Mouse (Mus musculus): ENCODE measurements at regions not wholly inside any gene's neighbourhood (a gene's known extent, or its start where the extent isn't known, plus 50 kb on each side); places are given as distances from the start of the nearest gene placed in this dataset.
A peak's percentile ranks its signal among the peaks of the same experiment; 100 is the strongest.

- DNase-seq (ENCODE audit: low spot score in 2 of 2) = no peak
Observed at GRCm38 (mm10) chr10:8072463-8072862, 116.4 kb upstream of the Tab2 start.

DNA sequence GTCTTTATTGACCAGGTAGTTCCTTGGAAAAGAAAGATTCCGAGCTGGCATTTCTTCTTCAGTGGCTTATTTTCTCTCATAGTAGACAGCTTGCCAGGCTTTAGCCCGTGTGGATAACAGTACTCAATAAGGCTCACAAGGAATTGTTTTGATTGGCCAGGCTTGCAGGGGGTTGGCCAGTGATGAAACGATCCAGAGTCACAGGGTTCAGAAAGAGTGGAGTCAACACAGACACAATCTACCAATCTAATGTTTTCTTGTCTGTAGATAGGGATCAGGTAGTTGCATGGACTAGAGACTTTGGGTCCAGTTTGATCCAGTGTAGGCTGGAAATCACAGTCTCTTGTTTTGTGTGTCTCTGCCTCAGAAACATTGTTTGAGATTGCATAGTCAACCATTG lies 115.8 kb upstream of the Tab2 start:
- no peak for DNase-seq (ENCODE audit: low spot score in 2 of 2)

GRCm38 (mm10) chr10:8070472-8070871 lies 114.4 kb upstream of the Tab2 start:
- DNase-seq (ENCODE audit: low spot score in 2 of 2) = no peak

DNA sequence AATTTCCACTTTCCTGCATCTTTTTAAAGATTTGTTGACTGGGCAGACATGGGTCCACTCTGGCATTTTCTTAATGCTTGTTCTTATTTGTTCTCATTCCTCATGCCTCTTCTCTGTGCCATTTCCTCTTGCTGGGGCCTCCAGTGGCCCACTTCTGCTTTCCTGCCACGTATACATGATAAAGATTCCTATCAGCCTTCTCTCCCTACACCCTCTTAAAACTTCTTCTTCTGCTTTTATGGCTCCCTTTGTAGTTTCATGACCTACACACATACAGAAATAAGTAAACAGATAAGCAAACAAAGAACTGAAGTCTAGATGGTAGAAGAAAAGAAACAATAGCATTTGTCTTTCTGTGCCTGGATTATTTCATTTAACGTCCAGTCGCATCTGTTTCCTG lies 110.9 kb upstream of the Tab2 start:
- no peak for DNase-seq (ENCODE audit: low spot score in 2 of 2)

DNA sequence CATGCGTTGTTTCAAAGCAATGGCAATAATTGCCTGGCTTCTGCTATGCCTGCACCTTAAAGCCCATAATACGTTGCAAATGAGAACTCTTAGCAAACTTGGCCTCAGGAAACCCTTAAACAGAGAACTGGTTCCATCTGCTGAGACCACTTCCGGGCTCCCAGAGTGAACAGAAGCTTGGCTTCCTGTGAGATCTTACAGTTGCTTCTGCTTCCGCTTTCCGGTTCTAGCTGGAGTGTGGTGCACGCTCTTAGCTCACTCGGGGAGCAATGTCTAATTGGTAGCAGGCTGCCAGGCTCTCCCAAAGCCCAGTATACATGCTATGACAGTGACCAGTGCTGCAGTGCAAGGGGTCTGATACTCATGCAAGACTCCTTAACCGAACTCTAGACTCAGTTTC lies 109.7 kb upstream of the Tab2 start:
- DNase-seq (ENCODE audit: low spot score in 2 of 2) = no peak

GRCm38 (mm10) chr10:8064281-8064680 lies 108.3 kb upstream of the Tab2 start:
- DNase-seq (ENCODE audit: low spot score in 2 of 2) = no peak

DNA sequence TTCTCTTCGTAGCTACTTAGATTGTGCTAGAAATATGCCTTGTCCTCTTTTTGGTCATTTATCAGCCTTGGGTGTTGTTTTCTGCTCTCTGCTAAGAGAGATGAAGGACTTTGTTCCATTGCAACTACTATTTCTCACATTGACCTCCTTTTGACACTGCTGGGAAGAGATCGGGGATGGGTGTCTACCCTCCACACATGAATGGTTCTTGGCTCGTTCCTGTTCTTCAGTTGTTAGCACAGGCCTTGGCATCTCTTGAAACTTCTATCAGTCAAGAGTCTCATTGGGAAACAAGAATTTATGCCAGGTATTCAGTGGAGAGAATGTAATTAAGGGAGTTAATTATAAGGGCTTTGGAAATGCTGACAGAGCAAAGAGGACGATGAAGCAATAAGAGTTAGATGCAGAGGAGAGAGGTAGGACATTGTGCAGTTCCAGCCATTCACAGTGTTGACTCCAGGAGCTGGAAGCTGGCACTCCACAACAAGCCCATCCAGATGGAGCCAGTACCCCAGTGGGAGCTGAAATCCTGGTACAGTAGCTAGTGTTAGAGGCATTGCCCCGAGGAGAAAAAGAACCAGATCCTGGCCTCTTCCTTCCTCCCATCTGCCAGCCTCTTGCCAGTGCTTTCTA lies 107.5 kb upstream of the Tab2 start:
- DNase-seq (ENCODE audit: low spot score in 2 of 2) = no peak

DNA sequence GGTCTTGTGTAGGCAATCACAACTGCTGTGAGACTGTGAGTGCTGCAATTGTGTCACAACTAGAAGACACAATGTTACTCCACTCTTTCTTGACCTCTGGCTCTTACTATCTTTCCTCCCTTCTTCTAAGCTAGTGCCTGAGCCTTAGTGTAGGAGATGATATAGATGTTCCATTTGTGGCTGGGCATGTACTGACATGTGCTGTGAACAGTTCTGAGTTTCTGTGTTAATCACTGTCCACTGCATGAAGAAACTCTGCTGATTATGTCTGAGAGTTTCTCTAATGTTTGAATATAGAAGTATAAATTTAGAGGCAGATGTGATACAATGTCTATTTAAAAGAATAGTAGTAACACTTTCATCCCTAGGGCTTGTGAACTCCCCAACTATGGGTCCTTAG lies 105.0 kb upstream of the Tab2 start:
- no peak for DNase-seq (ENCODE audit: low spot score in 2 of 2)

DNA sequence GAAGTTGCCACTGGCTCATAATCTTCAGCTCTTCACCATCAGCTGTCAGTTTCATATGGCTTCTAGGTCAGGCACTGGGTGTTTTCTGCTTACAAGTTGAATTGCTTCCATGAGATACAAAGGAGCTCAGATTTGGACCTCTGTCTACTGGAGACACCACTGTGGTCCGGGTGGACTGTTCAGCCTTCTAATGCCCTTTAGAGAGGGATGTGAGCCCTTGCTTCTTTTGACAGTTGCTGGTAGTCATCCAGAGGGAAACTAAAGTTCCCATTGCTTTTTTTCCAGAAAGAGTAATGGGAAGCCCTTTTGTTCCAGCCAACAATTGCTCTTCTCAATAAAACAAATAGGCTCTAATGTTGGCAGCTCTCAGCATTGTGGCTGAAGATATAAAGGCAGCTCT lies 103.7 kb upstream of the Tab2 start:
- no peak for DNase-seq (ENCODE audit: low spot score in 2 of 2)

DNA sequence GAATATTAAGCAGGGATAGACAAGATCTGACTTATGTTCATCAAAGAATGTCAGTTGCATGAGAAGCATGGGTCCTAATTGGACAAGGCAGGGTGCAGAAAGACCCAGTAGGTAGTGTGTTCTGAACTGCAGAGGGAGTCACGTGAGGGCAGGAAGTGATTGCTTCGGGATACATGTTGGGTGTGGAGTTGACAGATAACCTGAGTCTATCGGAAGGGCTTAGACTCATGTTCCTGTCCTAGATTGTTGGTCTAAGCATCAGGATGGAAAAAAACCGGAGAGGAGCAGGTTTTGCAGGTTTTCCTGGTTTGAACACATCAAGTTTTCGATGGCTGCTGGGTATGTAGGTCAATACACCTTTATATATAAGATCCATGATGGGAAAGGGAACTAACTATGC lies 101.8 kb upstream of the Tab2 start:
- DNase-seq (ENCODE audit: low spot score in 2 of 2) = no peak

DNA sequence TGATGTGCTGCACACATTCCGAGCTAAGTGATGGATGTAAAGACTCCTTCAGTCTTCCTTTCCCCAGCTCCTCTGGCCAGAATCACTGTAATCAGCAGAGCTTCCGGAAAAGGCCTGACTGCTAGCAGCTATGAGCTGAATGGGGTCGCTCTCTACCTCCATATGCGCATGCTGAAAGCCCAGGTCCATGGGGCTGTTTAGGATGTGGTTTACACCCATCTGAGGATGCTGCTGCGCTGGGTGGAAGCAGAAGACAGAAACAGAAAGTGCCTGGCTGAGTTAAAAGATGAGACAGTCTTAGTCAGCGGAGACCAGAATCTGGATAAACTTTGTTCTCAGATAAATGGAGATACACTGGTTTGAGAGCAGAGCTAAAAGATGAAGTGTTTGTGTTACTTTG lies 99.3 kb upstream of the Tab2 start:
- no peak for DNase-seq (ENCODE audit: low spot score in 2 of 2)

DNA sequence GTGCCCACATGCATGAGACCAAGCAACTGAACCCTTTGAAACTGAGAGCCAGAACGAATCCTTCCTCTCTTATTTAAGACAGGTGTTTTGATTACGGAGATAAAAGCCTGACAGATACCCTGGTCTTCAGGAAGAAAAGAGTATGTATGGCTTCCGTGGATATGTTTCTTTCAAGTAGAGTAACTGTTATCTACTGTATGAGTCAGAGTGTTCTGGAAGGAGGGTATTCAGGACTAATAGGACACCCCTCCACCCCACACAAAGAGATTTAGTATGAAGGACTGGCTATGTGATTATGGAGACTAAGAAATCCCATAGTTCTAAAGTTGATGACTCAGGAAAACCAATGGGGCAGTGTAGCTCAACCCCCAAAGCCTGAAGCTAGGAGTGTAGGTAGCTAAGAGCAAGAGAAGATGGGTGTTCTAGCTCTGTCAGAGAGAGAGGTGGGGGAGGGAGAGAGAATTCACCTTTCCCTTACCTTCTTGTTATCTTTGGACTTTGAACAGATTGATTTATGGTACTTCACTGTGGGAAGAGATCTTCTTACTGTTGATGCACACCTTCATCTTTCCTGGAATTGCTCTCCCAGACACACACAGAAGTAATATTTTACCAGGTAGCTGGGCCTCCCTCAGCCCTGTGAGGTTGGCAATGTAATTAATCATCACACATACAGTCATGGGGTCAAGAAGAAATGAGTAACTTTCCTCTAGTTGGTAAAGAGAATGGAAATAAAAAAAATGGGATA lies 87.6 kb upstream of the Tab2 start:
- no peak for DNase-seq (ENCODE audit: low spot score in 2 of 2)

DNA sequence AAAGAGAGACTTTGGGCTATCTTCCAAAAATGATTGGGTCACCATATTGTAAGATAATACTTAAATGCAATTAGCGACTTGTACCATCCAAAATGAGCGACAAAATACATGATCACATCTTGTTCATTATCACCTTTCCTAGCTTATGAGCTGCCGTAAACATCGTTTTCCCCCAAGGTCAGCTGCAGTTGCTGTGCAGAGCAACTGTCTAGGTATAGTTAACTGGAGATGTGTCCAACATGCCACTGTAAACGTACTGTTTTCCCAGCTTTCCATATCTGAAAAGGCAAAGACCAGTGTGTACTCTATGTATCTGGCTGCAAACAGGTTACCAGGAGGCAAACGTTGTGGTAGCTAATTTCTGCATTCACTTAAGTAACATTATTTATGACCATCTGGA lies 86.3 kb upstream of the Tab2 start:
- DNase-seq (ENCODE audit: low spot score in 2 of 2) = no peak

DNA sequence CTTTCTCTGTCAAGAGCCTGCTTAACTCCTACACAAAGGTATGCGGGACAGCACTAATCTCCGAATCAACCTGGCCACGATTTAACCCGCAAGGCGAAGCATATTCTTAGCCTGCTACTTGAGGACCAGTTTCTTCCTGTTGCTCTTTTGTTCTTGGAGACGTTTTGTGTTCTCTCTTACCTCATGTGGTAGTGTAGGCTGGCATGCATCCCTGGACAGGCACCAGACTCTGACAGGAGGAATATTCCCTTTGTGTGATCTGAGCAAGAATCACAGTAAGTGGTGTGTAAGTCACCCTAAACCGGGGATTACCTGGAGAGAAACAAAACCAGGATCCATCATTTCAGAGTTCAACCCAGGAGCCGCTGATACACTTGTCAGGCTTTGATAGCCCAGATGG lies 85.8 kb upstream of the Tab2 start:
- DNase-seq (ENCODE audit: low spot score in 2 of 2) = no peak

GRCm38 (mm10) chr10:8037986-8038631 lies 82.1 kb upstream of the Tab2 start:
- no peak for DNase-seq (ENCODE audit: low spot score in 2 of 2)

GRCm38 (mm10) chr10:8036293-8036692 lies 80.3 kb upstream of the Tab2 start:
- no peak for DNase-seq (ENCODE audit: low spot score in 2 of 2)

DNA sequence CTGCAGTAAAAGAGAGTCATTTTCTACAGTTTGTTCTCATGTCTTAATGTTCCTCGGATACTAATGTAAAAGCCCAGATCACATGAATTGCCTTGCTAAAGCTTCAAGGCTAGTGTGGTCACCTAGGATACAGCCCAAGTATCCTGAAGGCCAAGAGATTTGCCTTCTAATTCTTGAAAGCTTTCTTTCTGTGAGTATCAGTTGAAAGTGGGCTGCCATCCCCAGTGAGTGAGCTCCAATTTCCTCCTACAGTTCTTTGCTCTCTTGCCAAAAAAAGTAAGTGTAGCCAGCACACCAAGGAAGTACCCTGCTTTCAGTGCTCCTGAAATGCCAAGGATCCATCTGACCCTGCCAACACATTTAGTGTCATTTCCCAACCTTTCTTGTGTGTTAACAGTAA lies 79.3 kb upstream of the Tab2 start:
- DNase-seq (ENCODE audit: low spot score in 2 of 2) = no peak

- no peak for DNase-seq (ENCODE audit: low spot score in 2 of 2)
Observed at GRCm38 (mm10) chr10:8032203-8032602, 76.2 kb upstream of the Tab2 start.

DNA sequence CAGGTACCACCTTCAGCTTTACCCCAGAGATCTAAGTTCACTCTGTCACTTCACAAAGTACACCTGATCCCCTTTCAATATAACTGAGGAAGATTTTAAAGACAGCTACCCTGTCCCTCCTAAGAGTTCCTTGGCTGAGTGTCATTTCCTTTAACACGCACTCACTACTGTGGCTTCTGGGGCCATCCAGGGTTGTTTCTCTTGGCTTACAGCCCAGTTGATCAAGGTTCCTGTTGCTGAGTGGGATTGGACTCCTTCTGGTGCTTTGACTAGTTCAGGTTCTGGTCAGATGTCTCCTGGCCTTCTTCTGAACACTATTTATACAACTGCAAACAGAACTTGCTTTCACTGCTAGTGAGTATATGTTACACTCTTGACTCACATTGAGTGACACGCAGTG lies 72.8 kb upstream of the Tab2 start:
- DNase-seq (ENCODE audit: low spot score in 2 of 2) = no peak

- DNase-seq (ENCODE audit: low spot score in 2 of 2) = no peak
Observed at GRCm38 (mm10) chr10:8027023-8027422, 71.0 kb upstream of the Tab2 start.

DNA sequence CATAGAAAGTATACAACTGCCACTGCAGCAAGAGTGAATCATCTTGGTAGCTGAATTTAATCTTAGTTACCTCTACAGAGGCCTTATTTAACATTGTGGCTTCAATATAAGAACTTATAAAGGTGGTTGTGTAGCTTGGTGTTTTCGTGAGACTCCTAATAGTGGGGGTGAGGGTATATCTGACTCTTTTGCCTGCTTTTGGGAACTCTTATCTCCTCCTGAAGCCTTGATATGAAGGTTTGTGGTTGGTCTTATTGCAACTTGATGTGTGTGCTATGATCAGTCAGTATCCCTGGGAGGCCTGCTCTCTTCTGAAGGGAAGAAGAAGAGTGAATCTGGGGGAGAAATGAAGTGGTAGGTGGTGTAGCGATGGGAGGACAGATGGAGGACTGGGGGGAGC lies 67.7 kb upstream of the Tab2 start:
- DNase-seq (ENCODE audit: low spot score in 2 of 2) = no peak

GRCm38 (mm10) chr10:8021971-8022370 lies 65.9 kb upstream of the Tab2 start:
- DNase-seq (ENCODE audit: low spot score in 2 of 2) = peak in 1 of 2 experiments; percentile 27

Measured in frontal cortex, postnatal 14 days (tissue).